Mouse (Mus musculus): ENCODE results near the gene Auts2. TPM values are rescaled to one million over a fixed set of nuclear protein-coding genes. Genes with fewer than 3 reads are reported as not detected.

Gene Auts2
- total and polyA plus RNA-seq, 3 experiments = 16.9 to 35.7 (median 28.1) TPM

DNA sequence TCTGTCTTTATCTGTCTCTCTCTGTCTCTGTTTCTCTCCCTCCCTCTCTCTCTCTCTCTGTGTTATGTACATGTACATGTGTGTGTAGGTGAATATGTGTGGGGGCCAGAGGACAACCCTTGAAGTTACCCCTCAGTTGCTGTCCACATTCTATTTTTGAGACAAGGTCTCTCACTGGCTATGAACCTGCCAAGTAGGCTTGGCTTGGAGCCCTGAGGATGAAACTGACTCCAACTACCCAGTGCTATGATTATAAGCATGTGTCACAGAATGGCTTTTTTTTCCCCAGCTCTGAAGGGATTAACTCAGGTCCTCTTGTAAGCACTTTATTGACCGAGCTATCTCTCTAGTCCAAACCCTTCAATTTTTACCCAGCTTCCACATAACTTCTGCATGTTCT is 852.4 kb downstream of the Auts2 start:
- H3K79me2 ChIP-seq (replicated peaks; ENCODE audit: control insufficient read depth, insufficient read depth, low read length) = no peaks in the 10 kb centered on the region
- no peak overlapping the region for H3K4me3 ChIP-seq
- WGBS = 64% methylated on average over 1 of the region's 1 CpGs
- intact Hi-C loops (cut with DNase I) = no loop called here
- H3K27ac ChIP-seq = no peak overlapping the region
- H3K27me3 ChIP-seq (ENCODE audit: control insufficient read depth, insufficient read depth, low read length) = no peaks in the 10 kb centered on the region
- H3K4me1 ChIP-seq (ENCODE audit: control insufficient read depth, insufficient read depth, low read length) = no peaks in the 10 kb centered on the region; the same call in 1 of the 2 replicates
- H3K36me3 ChIP-seq (ENCODE audit: control insufficient read depth, insufficient read depth, low read length) = no peaks in the 10 kb centered on the region
- no peak for TF ChIP-seq POLR2A (IDR thresholded peaks at IDR 0.05; ENCODE audit: insufficient read depth, low read depth, low read length)
- no peak for TF ChIP-seq EP300 (IDR thresholded peaks at IDR 0.05; ENCODE audit: insufficient read depth, low read depth, low read length)
- no peak for TF ChIP-seq CTCF (IDR thresholded peaks at IDR 0.05)
- no peak overlapping the region for H3K9ac ChIP-seq (ENCODE audit: low read depth, low read length)
- peak; percentile 31 to 51 for DNase-seq

DNA sequence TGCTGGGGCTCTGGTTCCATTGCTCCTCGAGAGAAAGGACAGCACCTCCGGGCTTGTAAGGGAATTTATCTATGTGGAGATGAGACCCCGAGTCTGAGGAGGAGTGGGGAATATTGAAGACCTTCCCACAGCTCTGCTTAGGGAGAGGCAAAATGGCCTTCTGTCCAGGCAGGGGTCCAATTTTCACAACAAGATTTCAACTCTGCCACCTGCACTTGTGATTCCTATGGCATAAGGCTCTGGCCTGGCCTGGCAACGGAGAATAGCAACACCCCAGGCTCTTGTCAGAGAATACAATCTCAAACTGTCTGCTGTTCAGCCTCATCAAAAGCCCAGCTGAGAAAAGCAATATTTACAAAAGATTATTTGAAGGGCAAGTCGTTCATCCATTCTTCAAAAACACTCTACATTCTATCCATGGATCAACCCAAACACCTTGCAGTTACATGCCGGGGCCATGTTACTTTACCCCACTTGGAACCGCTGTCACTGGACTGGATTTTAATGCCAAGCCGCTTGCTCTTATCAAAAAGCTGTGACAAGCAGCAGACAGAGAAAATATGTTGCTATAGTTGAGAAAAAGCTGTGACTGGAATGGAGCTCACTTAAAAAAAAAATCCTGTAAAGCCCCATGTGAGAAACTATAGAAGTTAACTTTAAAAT is 856.1 kb downstream of the Auts2 start:
- peak in 1 of 2 experiments; percentile 21 for DNase-seq
- H3K27ac ChIP-seq = peak overlapping the region; percentile 38; the same call in 1 of the 2 replicates
- no peaks in the 10 kb centered on the region for H3K27me3 ChIP-seq (ENCODE audit: control insufficient read depth, insufficient read depth, low read length)
- H3K4me1 ChIP-seq (ENCODE audit: control insufficient read depth, insufficient read depth, low read length) = no peaks in the 10 kb centered on the region; the same call in 1 of the 2 replicates
- no peak overlapping the region for H3K9ac ChIP-seq (ENCODE audit: low read depth, low read length)
- H3K79me2 ChIP-seq (replicated peaks; ENCODE audit: control insufficient read depth, insufficient read depth, low read length) = no peaks in the 10 kb centered on the region
- intact Hi-C loops (cut with DNase I) = no loop called here
- no peak for TF ChIP-seq CTCF (IDR thresholded peaks at IDR 0.05)
- TF ChIP-seq EP300 (IDR thresholded peaks at IDR 0.05; ENCODE audit: insufficient read depth, low read depth, low read length) = no peak
- TF ChIP-seq POLR2A (IDR thresholded peaks at IDR 0.05; ENCODE audit: insufficient read depth, low read depth, low read length) = no peak
- H3K36me3 ChIP-seq (ENCODE audit: control insufficient read depth, insufficient read depth, low read length) = no peaks in the 10 kb centered on the region
- WGBS = 57% methylated on average over 8 of the region's 8 CpGs
- no peak overlapping the region for H3K4me3 ChIP-seq

DNA sequence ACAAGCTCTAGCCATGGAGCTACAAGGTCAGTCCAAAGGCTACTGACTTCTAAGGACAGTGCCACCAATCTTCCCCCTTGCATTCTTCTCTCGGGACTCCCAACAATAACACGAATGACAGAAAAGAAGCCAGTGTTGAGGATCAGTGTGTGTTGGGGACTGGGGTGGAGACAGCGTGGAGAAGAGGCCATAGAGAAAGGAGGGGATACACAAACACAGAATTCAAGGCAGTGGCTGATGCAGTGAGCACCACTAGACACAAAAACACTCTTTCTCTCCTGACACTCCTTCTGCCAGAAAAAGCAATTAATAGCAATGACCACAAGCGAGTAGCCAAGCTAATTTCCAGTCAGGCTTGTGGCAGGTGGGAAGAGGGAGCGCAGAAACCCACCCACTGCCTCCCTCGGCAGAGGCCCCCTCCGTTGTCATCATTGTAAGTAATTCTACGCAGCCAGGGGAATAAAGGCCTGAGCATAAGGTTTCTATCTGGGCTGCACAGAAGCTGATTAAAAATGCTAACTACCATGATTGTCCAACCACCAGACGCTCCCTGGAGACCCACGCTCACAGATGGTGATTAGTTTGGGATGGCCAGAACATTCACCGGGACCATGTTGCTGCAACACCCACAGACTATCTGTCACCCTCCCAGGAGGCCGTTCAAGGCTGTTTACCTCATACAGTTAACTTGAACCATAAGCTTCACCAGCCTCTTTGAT is 862.9 kb downstream of the Auts2 start:
- Histone ChIP-seq H3K27ac (no peak overlapping the region), H3K4me1 (ENCODE audit: control insufficient read depth, insufficient read depth, low read length) (no peaks in the 10 kb centered on the region), H3K79me2 (replicated peaks; ENCODE audit: control insufficient read depth, insufficient read depth, low read length) (no peaks in the 10 kb centered on the region; the same call in 1 of the 2 replicates), H3K27me3 (ENCODE audit: control insufficient read depth, insufficient read depth, low read length) (no peaks in the 10 kb centered on the region), H3K9ac (ENCODE audit: low read depth, low read length) (no peak overlapping the region), H3K4me3 (no peak overlapping the region), H3K36me3 (ENCODE audit: control insufficient read depth, insufficient read depth, low read length) (no peaks in the 10 kb centered on the region)
- DNase-seq = no peak
- no peak for TF ChIP-seq CTCF (IDR thresholded peaks at IDR 0.05)
- no peak for TF ChIP-seq POLR2A (IDR thresholded peaks at IDR 0.05; ENCODE audit: insufficient read depth, low read depth, low read length)
- TF ChIP-seq EP300 (IDR thresholded peaks at IDR 0.05; ENCODE audit: insufficient read depth, low read depth, low read length) = no peak
- 77% methylated on average over 12 of the region's 12 CpGs for WGBS
- intact Hi-C loops (cut with DNase I) = no loop called here

DNA sequence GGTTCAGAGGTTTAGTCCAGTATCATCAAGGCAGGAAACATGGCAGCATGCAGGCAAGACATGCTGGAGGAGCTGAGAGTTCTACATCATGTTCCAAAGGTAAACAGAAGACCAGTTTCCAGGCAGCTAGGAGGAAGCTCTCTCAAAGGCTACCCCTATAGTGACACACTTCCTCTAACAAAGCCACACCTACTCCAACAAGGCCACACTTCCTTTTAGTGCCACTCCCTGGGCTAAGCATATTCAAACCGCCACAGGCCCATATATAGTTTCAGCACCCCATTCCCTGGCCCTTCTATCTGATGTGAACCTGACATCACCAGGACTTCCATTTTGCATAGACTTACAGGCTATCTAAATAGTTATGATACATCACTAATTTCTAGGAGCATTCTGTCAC is 863.6 kb downstream of the Auts2 start:
- TF ChIP-seq CTCF (IDR thresholded peaks at IDR 0.05) (no peak), POLR2A (IDR thresholded peaks at IDR 0.05; ENCODE audit: insufficient read depth, low read depth, low read length) (no peak), EP300 (IDR thresholded peaks at IDR 0.05; ENCODE audit: insufficient read depth, low read depth, low read length) (no peak)
- WGBS = 82% methylated on average over 1 of the region's 1 CpGs

DNA sequence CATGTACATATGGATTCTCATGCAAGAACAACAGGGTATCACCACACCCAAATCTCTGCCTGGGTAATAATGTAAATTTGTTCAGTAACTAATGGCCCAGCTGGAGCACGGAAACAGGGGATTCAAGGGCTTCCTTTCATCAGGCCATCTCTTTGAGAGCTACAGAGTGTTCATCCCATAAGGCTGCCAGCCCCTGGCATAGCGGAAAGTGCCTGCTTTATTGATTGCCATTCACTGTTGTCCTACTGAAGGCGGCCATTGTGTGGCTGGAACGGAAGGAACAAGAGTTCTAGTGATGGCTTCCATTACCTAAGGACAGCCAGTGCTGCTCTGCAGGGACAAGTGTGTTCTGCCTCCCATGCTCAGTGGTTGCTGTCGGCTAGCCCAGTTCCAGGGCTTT is 865.6 kb downstream of the Auts2 start:
- no peaks in the 10 kb centered on the region; the same call in 1 of the 2 replicates for H3K79me2 ChIP-seq (replicated peaks; ENCODE audit: control insufficient read depth, insufficient read depth, low read length)
- no peak overlapping the region for H3K27ac ChIP-seq
- H3K4me1 ChIP-seq (ENCODE audit: control insufficient read depth, insufficient read depth, low read length) = no peaks in the 10 kb centered on the region
- no peak for DNase-seq
- no peak overlapping the region for H3K4me3 ChIP-seq
- H3K27me3 ChIP-seq (ENCODE audit: control insufficient read depth, insufficient read depth, low read length) = no peaks in the 10 kb centered on the region
- no peaks in the 10 kb centered on the region for H3K36me3 ChIP-seq (ENCODE audit: control insufficient read depth, insufficient read depth, low read length)
- 97% methylated on average over 5 of the region's 5 CpGs for WGBS
- intact Hi-C loops (cut with DNase I) = no loop called here
- no peak for TF ChIP-seq CTCF (IDR thresholded peaks at IDR 0.05)
- no peak for TF ChIP-seq EP300 (IDR thresholded peaks at IDR 0.05; ENCODE audit: insufficient read depth, low read depth, low read length)
- TF ChIP-seq POLR2A (IDR thresholded peaks at IDR 0.05; ENCODE audit: insufficient read depth, low read depth, low read length) = no peak
- no peak overlapping the region for H3K9ac ChIP-seq (ENCODE audit: low read depth, low read length)

More for the DNA sequence above, 863.6 kb downstream of the Auts2 start:
- Histone ChIP-seq H3K36me3 (ENCODE audit: control insufficient read depth, insufficient read depth, low read length) (no peaks in the 10 kb centered on the region), H3K79me2 (replicated peaks; ENCODE audit: control insufficient read depth, insufficient read depth, low read length) (no peaks in the 10 kb centered on the region; the same call in 1 of the 2 replicates), H3K27me3 (ENCODE audit: control insufficient read depth, insufficient read depth, low read length) (no peaks in the 10 kb centered on the region), H3K4me1 (ENCODE audit: control insufficient read depth, insufficient read depth, low read length) (no peaks in the 10 kb centered on the region), H3K27ac (no peak overlapping the region), H3K9ac (ENCODE audit: low read depth, low read length) (no peak overlapping the region), H3K4me3 (no peak overlapping the region)
- DNase-seq = no peak
- intact Hi-C loops (cut with DNase I) = no loop called here

DNA sequence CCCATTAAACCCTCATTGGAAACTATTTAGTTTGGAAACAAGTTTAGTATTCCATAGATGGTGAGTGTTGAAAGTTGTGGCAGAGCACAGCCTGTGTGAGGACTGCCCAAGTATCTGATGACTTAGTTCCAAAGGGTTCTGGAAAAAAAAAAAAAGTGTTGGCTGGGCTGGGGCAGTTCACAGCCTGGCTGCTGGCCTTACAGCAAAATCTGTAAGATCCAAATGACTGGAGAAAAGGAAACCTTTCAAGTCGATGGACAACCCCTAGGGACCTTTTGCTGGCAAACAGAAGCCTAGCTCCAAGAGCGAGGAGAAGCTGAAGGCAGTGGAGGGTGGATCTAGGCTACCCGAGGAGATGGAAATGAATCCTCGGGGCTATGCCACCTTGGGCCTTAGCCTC is 869.4 kb downstream of the Auts2 start:
- Histone ChIP-seq H3K4me1 (ENCODE audit: control insufficient read depth, insufficient read depth, low read length) (no peaks in the 10 kb centered on the region), H3K27ac (no peak overlapping the region), H3K36me3 (ENCODE audit: control insufficient read depth, insufficient read depth, low read length) (no peaks in the 10 kb centered on the region), H3K4me3 (no peak overlapping the region), H3K27me3 (ENCODE audit: control insufficient read depth, insufficient read depth, low read length) (no peaks in the 10 kb centered on the region), H3K9ac (ENCODE audit: low read depth, low read length) (no peak overlapping the region), H3K79me2 (replicated peaks; ENCODE audit: control insufficient read depth, insufficient read depth, low read length) (no peaks in the 10 kb centered on the region; the same call in 1 of the 2 replicates)
- intact Hi-C loops (cut with DNase I) = no loop called here
- peak in 1 of 2 experiments; percentile 53 for DNase-seq
- 66% methylated on average over 4 of the region's 4 CpGs for WGBS
- TF ChIP-seq EP300 (IDR thresholded peaks at IDR 0.05; ENCODE audit: insufficient read depth, low read depth, low read length) (no peak), POLR2A (IDR thresholded peaks at IDR 0.05; ENCODE audit: insufficient read depth, low read depth, low read length) (no peak), CTCF (IDR thresholded peaks at IDR 0.05) (no peak)

Data from heart, adult 2 months (tissue).